27 mouse cellular contexts compared by ENCODE assay signal in genomic region chr16:81146019-81146418, GRCm38 (mm10). TPM values are rescaled to one million over a fixed set of nuclear protein-coding genes. Genes with fewer than 3 reads are reported as not detected.
"Had no signal": no experiment of that assay in that cellular context is flagged by ENCODE, and none has a peak within 500 bp of the region (broad histone marks: within the 10 kb centered on the region; RNA-seq: fewer than 3 reads in every experiment).

No protein-coding gene starts in this region.

- H3K9ac ChIP-seq: embryonic facial prominence, embryonic 12.5 days; embryonic facial prominence, embryonic 13.5 days; embryonic facial prominence, embryonic 15.5 days; forebrain, embryonic 12.5 days; forebrain, embryonic 13.5 days; forebrain, embryonic 15.5 days; forebrain, postnatal 0 days had no signal

- DNase-seq: cerebellum, adult 9-11 months; cerebellum, postnatal 10 days; cerebellum, postnatal 14 days; cerebellum, postnatal 25 days; cerebellum, postnatal 36 days; embryo, embryonic 11 days; forebrain, postnatal 0 days; gastrocnemius, adult 2 months; gastrocnemius, postnatal 10 days; gastrocnemius, postnatal 14 days; gastrocnemius, postnatal 25 days; gastrocnemius, postnatal 36 days; heart, adult 11 months; heart, adult 18-20 months; heart, adult 2 months had no signal

- H3K4me1 ChIP-seq: embryonic facial prominence, embryonic 10.5 days; embryonic facial prominence, embryonic 12.5 days; embryonic facial prominence, embryonic 13.5 days; embryonic facial prominence, embryonic 15.5 days; forebrain, embryonic 10.5 days; forebrain, embryonic 12.5 days; forebrain, embryonic 13.5 days; forebrain, embryonic 15.5 days; heart, embryonic 10.5 days had no signal

- H3K9me3 ChIP-seq: embryonic facial prominence, embryonic 10.5 days; embryonic facial prominence, embryonic 12.5 days; embryonic facial prominence, embryonic 13.5 days; embryonic facial prominence, embryonic 15.5 days; forebrain, embryonic 10.5 days; forebrain, embryonic 12.5 days; forebrain, embryonic 13.5 days; forebrain, embryonic 15.5 days; heart, embryonic 10.5 days had no signal

- H3K4me2 ChIP-seq: embryonic facial prominence, embryonic 12.5 days; embryonic facial prominence, embryonic 13.5 days; embryonic facial prominence, embryonic 15.5 days; forebrain, embryonic 12.5 days; forebrain, embryonic 13.5 days; forebrain, embryonic 15.5 days had no signal

- H3K36me3 ChIP-seq: embryonic facial prominence, embryonic 10.5 days; embryonic facial prominence, embryonic 12.5 days; embryonic facial prominence, embryonic 13.5 days; embryonic facial prominence, embryonic 15.5 days; forebrain, embryonic 10.5 days; forebrain, embryonic 12.5 days; forebrain, embryonic 15.5 days; heart, embryonic 10.5 days had no signal

- H3K27ac ChIP-seq: embryonic facial prominence, embryonic 10.5 days; embryonic facial prominence, embryonic 12.5 days; embryonic facial prominence, embryonic 13.5 days; embryonic facial prominence, embryonic 15.5 days; forebrain, embryonic 10.5 days; forebrain, embryonic 12.5 days; forebrain, embryonic 13.5 days; forebrain, embryonic 15.5 days; gastrocnemius, adult 2 months; heart, adult 2 months; heart, embryonic 10.5 days had no signal

- H3K4me3 ChIP-seq: embryonic facial prominence, embryonic 10.5 days; embryonic facial prominence, embryonic 12.5 days; embryonic facial prominence, embryonic 13.5 days; embryonic facial prominence, embryonic 15.5 days; erythroblast, embryonic 14.5 days; forebrain, embryonic 10.5 days; forebrain, embryonic 12.5 days; forebrain, embryonic 13.5 days; forebrain, embryonic 15.5 days; gastrocnemius, adult 2 months; heart, adult 2 months; heart, embryonic 10.5 days had no signal

- H3K27me3 ChIP-seq: embryonic facial prominence, embryonic 12.5 days; embryonic facial prominence, embryonic 13.5 days; embryonic facial prominence, embryonic 15.5 days; forebrain, embryonic 12.5 days; forebrain, embryonic 13.5 days; forebrain, embryonic 15.5 days had no signal

RNA-seq across cellular contexts. Expression of gene Ncam2, which starts 54.5 kb away (rescaled TPM):
- total RNA-seq: common myeloid progenitor, adult 5-6 weeks; gastrocnemius, adult 2 months; gastrocnemius, postnatal 36 days; granulocyte monocyte progenitor cell, adult 5-6 weeks had no signal
- polyA plus RNA-seq: erythroblast, embryonic 14.5 days had no signal
